9 mouse cellular contexts compared by ENCODE assay signal in the genomic region with DNA sequence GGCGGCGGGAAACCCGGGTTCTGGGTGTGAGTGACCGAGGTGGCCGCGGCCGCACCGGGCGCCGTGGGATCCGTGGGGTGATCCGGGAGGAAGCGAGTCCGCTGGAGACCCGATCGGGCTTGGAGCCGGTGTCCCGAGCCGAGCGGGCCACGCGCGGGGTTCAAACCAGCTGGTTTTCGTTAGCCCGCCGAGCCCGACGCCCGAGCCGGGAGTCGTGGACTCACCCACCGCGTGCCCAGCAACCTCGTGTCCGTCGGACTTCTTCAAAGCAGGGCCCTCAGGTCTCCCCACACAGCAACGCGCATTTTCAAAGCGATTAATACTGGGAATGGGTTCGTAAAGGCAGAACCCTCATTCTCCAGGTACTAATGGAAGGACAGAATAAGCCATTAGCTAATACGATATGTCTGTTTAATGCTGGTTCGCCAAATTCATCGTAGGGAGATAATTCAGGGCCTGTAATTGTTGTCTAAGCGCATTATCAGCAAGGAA. TPM values are rescaled to one million over a fixed set of nuclear protein-coding genes. Genes with fewer than 3 reads are reported as not detected.
A peak's percentile ranks its signal among the peaks of the same experiment; 100 is the strongest.
DNase-seq lines count a peak whose midpoint lies in the region; ATAC-seq and TF ChIP-seq lines count a peak whose summit lies in the region.
"Had no signal": no experiment of that assay in that cellular context is flagged by ENCODE, and none has a peak within 500 bp of the region (broad histone marks: within the 10 kb centered on the region; RNA-seq: fewer than 3 reads in every experiment).

No protein-coding gene starts in this region.

- peaks cover 75% of the 10 kb centered on the region for H3K4me1 ChIP-seq in forebrain, embryonic 10.5 days
- no peaks in the 10 kb centered on the region for H3K4me1 ChIP-seq in hindbrain, postnatal 0 days (ENCODE audit: insufficient read depth, low read length)
- H3K4me1 ChIP-seq in neural tube, embryonic 15.5 days, result peaks cover 13% of the 10 kb centered on the region

- no peak for ATAC-seq in hindbrain, postnatal 0 days
- 0 out of 2 replicates have a peak, but pooled peaks have one; percentile 9 for ATAC-seq in neural tube, embryonic 15.5 days (ENCODE audit: low FRiP score)

- 1% methylated on average over 44 of the region's 44 CpGs for WGBS in forebrain, embryonic 10.5 days
- WGBS in hindbrain, postnatal 0 days, result 4% methylated on average over 44 of the region's 44 CpGs
- WGBS in neural tube, embryonic 15.5 days, result 3% methylated on average over 44 of the region's 44 CpGs

- H3K9ac ChIP-seq in hindbrain, postnatal 0 days (replicated peaks; ENCODE audit: low read length), result 0 out of 2 replicates have a peak overlapping the region, but pooled peaks have one; percentile 18
- 0 out of 2 replicates have a peak overlapping the region, but pooled peaks have one; percentile 26 for H3K9ac ChIP-seq in neural tube, embryonic 15.5 days (replicated peaks)

- no peak for TF ChIP-seq CTCF in hindbrain, postnatal 0 days (IDR thresholded peaks at IDR 0.05; ENCODE audit: low read depth)

- H3K27ac ChIP-seq in forebrain, embryonic 10.5 days, result peak overlapping the region; percentile 95
- no peak overlapping the region; the same call in 1 of the 2 replicates for H3K27ac ChIP-seq in hindbrain, postnatal 0 days
- no peak overlapping the region for H3K27ac ChIP-seq in neural tube, embryonic 15.5 days (replicated peaks)
- H3K27ac ChIP-seq: heart, adult 2 months had no signal

- H3K27me3 ChIP-seq in forebrain, embryonic 10.5 days (ENCODE audit: poor library complexity, severe bottlenecking), result peaks cover 71% of the 10 kb centered on the region
- H3K27me3 ChIP-seq in hindbrain, postnatal 0 days (ENCODE audit: insufficient read depth, low read length), result peaks cover 58% of the 10 kb centered on the region
- H3K27me3 ChIP-seq in neural tube, embryonic 15.5 days (replicated peaks), result peaks cover 66% of the 10 kb centered on the region

- DNase-seq in kidney, postnatal 10 days, result peak; percentile 21
- no peak for DNase-seq in kidney, postnatal 14 days
- no peak for DNase-seq in forebrain, embryonic 10.5 days (ENCODE audit: extremely low spot score, low spot score)
- no peak for DNase-seq in hindbrain, postnatal 0 days (ENCODE audit: low spot score)
- DNase-seq in gastrocnemius, postnatal 36 days, result no peak
- DNase-seq in cerebellum, postnatal 4 days (ENCODE audit: low spot score in 2 of 2), result no peak
- DNase-seq in layer of hippocampus, adult 11-12 months (ENCODE audit: low spot score), result no peak

- no peaks in the 10 kb centered on the region for H3K36me3 ChIP-seq in forebrain, embryonic 10.5 days (replicated peaks)
- H3K36me3 ChIP-seq in hindbrain, postnatal 0 days (ENCODE audit: insufficient read depth, low read length), result no peaks in the 10 kb centered on the region
- no peaks in the 10 kb centered on the region for H3K36me3 ChIP-seq in neural tube, embryonic 15.5 days

- no peaks in the 10 kb centered on the region for H3K9me3 ChIP-seq in forebrain, embryonic 10.5 days
- no peaks in the 10 kb centered on the region for H3K9me3 ChIP-seq in hindbrain, postnatal 0 days (ENCODE audit: low read length)
- H3K9me3 ChIP-seq in neural tube, embryonic 15.5 days (replicated peaks), result no peaks in the 10 kb centered on the region

- H3K4me2 ChIP-seq in hindbrain, postnatal 0 days (ENCODE audit: low read depth, low read length), result peak overlapping the region; percentile 47
- H3K4me2 ChIP-seq in neural tube, embryonic 15.5 days, result peak overlapping the region; percentile 59

- H3K4me3 ChIP-seq in forebrain, embryonic 10.5 days, result peak overlapping the region; percentile 51
- H3K4me3 ChIP-seq in hindbrain, postnatal 0 days (ENCODE audit: low read length), result peak overlapping the region; percentile 23
- H3K4me3 ChIP-seq in neural tube, embryonic 15.5 days (replicated peaks), result peak overlapping the region; percentile 31
- H3K4me3 ChIP-seq: heart, adult 2 months had no signal

- intact Hi-C loops in gastrocnemius, postnatal 36 days (cut with DNase I), result no loop called here

RNA-seq across cellular contexts. Expression of a gene that starts 24.7 kb away (rescaled TPM):
- polyA plus RNA-seq in forebrain, embryonic 10.5 days (2016; fragmentation: Nextera tagmentation; extraction: Ambion mirVana), result 21.6 and 25.1 TPM in 2 replicates
- total RNA-seq in hindbrain, postnatal 0 days (2014; rRNA removed), result 17.4 and 30.5 TPM in 2 replicates
- 36.4 and 38.2 TPM in 2 replicates for polyA plus RNA-seq in hindbrain, postnatal 0 days (2015; fragmentation: Nextera tagmentation; extraction: Ambion mirVana)
- 24.8 and 31.3 TPM in 2 replicates for polyA plus RNA-seq in neural tube, embryonic 15.5 days (2015; fragmentation: Nextera tagmentation; extraction: Ambion mirVana)
- total RNA-seq in gastrocnemius, postnatal 36 days (2021), result 1 to 10 TPM; 2.1 to 2.2 TPM

RNA-seq across cellular contexts. Expression of a gene that starts 34.1 kb away (rescaled TPM):
- polyA plus RNA-seq in forebrain, embryonic 10.5 days (2016; fragmentation: Nextera tagmentation; extraction: Ambion mirVana), result 0.26 and 0.33 TPM in 2 replicates
- total RNA-seq in hindbrain, postnatal 0 days (2014; rRNA removed), result 1.2 TPM in 1 of 2 replicates, not detected in the other
- polyA plus RNA-seq in hindbrain, postnatal 0 days (2015; fragmentation: Nextera tagmentation; extraction: Ambion mirVana), result 0.34 and 0.48 TPM in 2 replicates
- 0.54 and 0.78 TPM in 2 replicates for polyA plus RNA-seq in neural tube, embryonic 15.5 days (2015; fragmentation: Nextera tagmentation; extraction: Ambion mirVana)
- total RNA-seq in gastrocnemius, postnatal 36 days (2021), result under 1 TPM; 0.17 to 0.48 TPM
